In the genomic region with DNA sequence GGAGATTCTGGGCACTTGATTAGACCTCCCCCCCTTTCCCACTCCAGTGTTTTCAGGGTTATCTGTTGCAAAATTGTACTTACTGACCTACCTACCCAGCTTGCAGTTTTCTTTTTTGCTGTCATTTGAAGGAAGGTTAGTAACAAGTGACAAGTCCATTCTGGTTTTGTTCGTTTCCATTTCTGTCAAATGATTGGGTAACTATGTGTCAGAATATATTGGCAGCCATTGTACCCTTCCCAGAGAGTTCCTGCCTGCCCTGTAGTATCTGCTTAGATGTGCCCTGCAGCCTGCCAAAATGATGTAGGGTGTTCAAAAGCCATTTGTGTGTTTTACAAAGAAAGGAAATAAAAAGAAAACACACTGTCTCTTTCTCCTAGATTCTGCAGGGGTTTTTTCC, we compare ENCODE assay signal across 38 mouse cellular contexts. TPM values are rescaled to one million over a fixed set of nuclear protein-coding genes. Genes with fewer than 3 reads are reported as not detected.
"Had no signal": no experiment of that assay in that cellular context is flagged by ENCODE, and none has a peak within 500 bp of the region (broad histone marks: within the 10 kb centered on the region; RNA-seq: fewer than 3 reads in every experiment).

No protein-coding gene starts in this region.

- H3K4me1 ChIP-seq: heart, embryonic 10.5 days; heart, embryonic 12.5 days; heart, embryonic 13.5 days; heart, embryonic 15.5 days; hindbrain, embryonic 10.5 days; hindbrain, embryonic 12.5 days; hindbrain, embryonic 13.5 days; hindbrain, embryonic 15.5 days; intestine, embryonic 15.5 days; kidney, embryonic 15.5 days had no signal

- H3K9ac ChIP-seq: heart, embryonic 12.5 days; heart, embryonic 13.5 days; heart, embryonic 15.5 days; hindbrain, embryonic 12.5 days; hindbrain, embryonic 13.5 days; hindbrain, embryonic 14.5 days; hindbrain, embryonic 15.5 days; intestine, embryonic 15.5 days; kidney, embryonic 15.5 days had no signal

- H3K27me3 ChIP-seq: heart, embryonic 12.5 days; heart, embryonic 15.5 days; hindbrain, embryonic 12.5 days; hindbrain, embryonic 13.5 days; hindbrain, embryonic 15.5 days; intestine, embryonic 15.5 days; kidney, embryonic 15.5 days had no signal

- H3K4me2 ChIP-seq: heart, embryonic 11.5 days; heart, embryonic 12.5 days; heart, embryonic 13.5 days; heart, embryonic 15.5 days; hindbrain, embryonic 12.5 days; hindbrain, embryonic 13.5 days; hindbrain, embryonic 14.5 days; hindbrain, embryonic 15.5 days; intestine, embryonic 15.5 days; kidney, embryonic 15.5 days had no signal

- H3K36me3 ChIP-seq: heart, embryonic 10.5 days; heart, embryonic 12.5 days; heart, embryonic 13.5 days; heart, embryonic 15.5 days; hindbrain, embryonic 10.5 days; hindbrain, embryonic 12.5 days; hindbrain, embryonic 13.5 days; hindbrain, embryonic 15.5 days; intestine, embryonic 15.5 days; kidney, embryonic 15.5 days had no signal

- ATAC-seq: hindbrain, embryonic 16.5 days; hindbrain, postnatal 0 days; inflammation-experienced regulatory T-cells, adult 6 months; intestine, embryonic 15.5 days; intestine, embryonic 16.5 days; intestine, postnatal 0 days had no signal

- H3K9me3 ChIP-seq: heart, embryonic 10.5 days; heart, embryonic 12.5 days; heart, embryonic 13.5 days; heart, embryonic 15.5 days; hindbrain, embryonic 10.5 days; hindbrain, embryonic 12.5 days; hindbrain, embryonic 13.5 days; hindbrain, embryonic 15.5 days; intestine, embryonic 15.5 days; kidney, embryonic 15.5 days had no signal

- H3K4me3 ChIP-seq: heart, embryonic 10.5 days; heart, embryonic 12.5 days; heart, embryonic 13.5 days; heart, embryonic 15.5 days; hindbrain, embryonic 10.5 days; hindbrain, embryonic 12.5 days; hindbrain, embryonic 13.5 days; hindbrain, embryonic 15.5 days; intestine, embryonic 15.5 days; kidney, embryonic 15.5 days; layer of hippocampus, adult 2 months had no signal

- DNase-seq: heart, postnatal 10 days; heart, postnatal 36 days; heart, postnatal 4 days; kidney, adult 11 months; kidney, adult 18-20 months; kidney, adult 2 months; kidney, adult 8-10 months; kidney, adult 9 months; kidney, postnatal 10 days; kidney, postnatal 14 days; kidney, postnatal 25 days; kidney, postnatal 36 days; kidney, postnatal 4 days; layer of hippocampus, adult 9-11 months; layer of hippocampus, postnatal 36 days had no signal

- H3K27ac ChIP-seq: heart, embryonic 10.5 days; heart, embryonic 13.5 days; heart, embryonic 15.5 days; hindbrain, embryonic 10.5 days; hindbrain, embryonic 12.5 days; hindbrain, embryonic 13.5 days; hindbrain, embryonic 14.5 days; hindbrain, embryonic 15.5 days; hindbrain, postnatal 0 days; intestine, embryonic 15.5 days; kidney, embryonic 15.5 days; kidney, postnatal 0 days; layer of hippocampus, adult 2 months had no signal

RNA-seq across cellular contexts. Expression of a gene that starts 12.3 kb away (rescaled TPM):
- total RNA-seq: heart, postnatal 25 days; heart, postnatal 36 days; hematopoietic stem cell, adult 5-6 weeks; hindbrain, postnatal 0 days; left cerebral cortex, adult 18-20 months had no signal
- polyA plus RNA-seq: heart, embryonic 11.5 days; hindbrain, embryonic 10.5 days; inflammation-experienced regulatory T-cells, adult 6 months; kidney, adult 2 months; large intestine, adult 2 months had no signal
